Mouse (Mus musculus): ENCODE measurements at regions not wholly inside any gene's neighbourhood (a gene's known extent, or its start where the extent isn't known, plus 50 kb on each side); places are given as distances from the start of the nearest gene placed in this dataset.

GRCm38 (mm10) chr15:67283275-67283972, 782.7 kb upstream of the Lrrc6 start:
- DNase-seq, result no peak

GRCm38 (mm10) chr15:67278869-67279268, 778.2 kb upstream of the Lrrc6 start:
- DNase-seq, result no peak

GRCm38 (mm10) chr15:67275058-67275457, 774.3 kb upstream of the Lrrc6 start:
- DNase-seq, result no peak

- no peak for DNase-seq
Observed at GRCm38 (mm10) chr15:67272397-67272796, 771.7 kb upstream of the Lrrc6 start.

- DNase-seq, result no peak
Observed at GRCm38 (mm10) chr15:67263723-67264122, 763.0 kb upstream of the Lrrc6 start.

- DNase-seq, result no peak
Observed at GRCm38 (mm10) chr15:67263313-67263712, 762.6 kb upstream of the Lrrc6 start.

- no peak for DNase-seq
Observed at GRCm38 (mm10) chr15:67262269-67262668, 761.6 kb upstream of the Lrrc6 start.

- no peak for DNase-seq
Observed at GRCm38 (mm10) chr15:67260666-67261065, 760.0 kb upstream of the Lrrc6 start.

- DNase-seq, result no peak
Observed at GRCm38 (mm10) chr15:67249147-67249546, 748.4 kb upstream of the Lrrc6 start.

GRCm38 (mm10) chr15:67248471-67248870, 747.8 kb upstream of the Lrrc6 start:
- DNase-seq, result no peak

- DNase-seq, result no peak
Observed at GRCm38 (mm10) chr15:67245658-67246268, 745.1 kb upstream of the Lrrc6 start.

GRCm38 (mm10) chr15:67244908-67245657, 744.4 kb upstream of the Lrrc6 start:
- no peak for DNase-seq

- DNase-seq, result peak in 1 of 2 experiments; percentile 10
Observed at GRCm38 (mm10) chr15:67235107-67235785, 734.5 kb upstream of the Lrrc6 start.

GRCm38 (mm10) chr15:67229359-67229758, 728.6 kb upstream of the Lrrc6 start:
- DNase-seq, result no peak

GRCm38 (mm10) chr15:67228633-67229032, 727.9 kb upstream of the Lrrc6 start:
- DNase-seq, result no peak

- no peak for DNase-seq
Observed at GRCm38 (mm10) chr15:67227456-67228164, 726.9 kb upstream of the Lrrc6 start.

- DNase-seq, result no peak
Observed at GRCm38 (mm10) chr15:67226900-67227299, 726.2 kb upstream of the Lrrc6 start.

Measured in spleen, adult 18-20 months (tissue).